Comparison of ENCODE assay signal across 19 mouse cellular contexts in the genomic region with DNA sequence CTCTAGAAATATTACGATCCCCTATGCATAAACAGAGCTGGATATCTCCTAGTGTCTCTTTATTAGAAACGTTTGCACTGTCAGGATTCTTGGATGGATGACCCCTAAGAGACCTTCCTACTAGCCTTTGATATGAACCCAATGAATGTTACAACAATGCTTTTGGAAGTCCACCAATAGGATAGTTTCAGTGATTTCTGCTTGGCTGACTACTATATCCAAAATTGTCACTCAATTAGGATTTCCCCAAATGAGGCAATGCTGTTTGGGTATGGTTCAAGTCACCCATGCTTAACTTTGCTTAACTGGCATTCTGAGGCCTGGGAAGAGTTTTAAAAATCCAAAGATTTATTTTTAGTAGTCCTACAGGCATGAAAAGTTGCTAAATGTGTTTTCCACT.
"Had no signal": no experiment of that assay in that cellular context is flagged by ENCODE, and none has a peak within 500 bp of the region (broad histone marks: within the 10 kb centered on the region; RNA-seq: fewer than 3 reads in every experiment).

No protein-coding gene starts in this region.

- H3K4me3 ChIP-seq: midbrain, embryonic 10.5 days; midbrain, embryonic 12.5 days; myocyte; neural tube, embryonic 13.5 days; neural tube, embryonic 15.5 days had no signal

- H3K27me3 ChIP-seq: midbrain, embryonic 12.5 days; neural tube, embryonic 13.5 days; neural tube, embryonic 15.5 days had no signal

- H3K36me3 ChIP-seq: midbrain, embryonic 10.5 days; midbrain, embryonic 12.5 days; neural tube, embryonic 13.5 days; neural tube, embryonic 15.5 days had no signal

- H3K9me3 ChIP-seq: midbrain, embryonic 10.5 days; midbrain, embryonic 12.5 days; neural tube, embryonic 13.5 days; neural tube, embryonic 15.5 days had no signal

- H3K27ac ChIP-seq: liver, embryonic 14.5 days; midbrain, embryonic 10.5 days; midbrain, embryonic 12.5 days; neural tube, embryonic 13.5 days; neural tube, embryonic 15.5 days had no signal

- ATAC-seq: midbrain, embryonic 16.5 days had no signal

- DNase-seq: lung, adult 18-20 months; lung, embryonic 14.5 days; lung, postnatal 10 days; lung, postnatal 4 days; midbrain, embryonic 14.5 days; right cerebral cortex, adult 18-20 months; right cerebral cortex, postnatal 25 days; right cerebral cortex, postnatal 4 days; spleen, adult 18-20 months; thymus, adult 18-20 months; thymus, postnatal 14 days; thymus, postnatal 36 days had no signal

- H3K4me1 ChIP-seq: midbrain, embryonic 10.5 days; midbrain, embryonic 12.5 days; neural tube, embryonic 13.5 days; neural tube, embryonic 15.5 days had no signal

- H3K9ac ChIP-seq: liver, embryonic 14.5 days; lung, embryonic 14.5 days; midbrain, embryonic 12.5 days; neural tube, embryonic 13.5 days; neural tube, embryonic 15.5 days had no signal

- H3K4me2 ChIP-seq: lung, embryonic 14.5 days; midbrain, embryonic 12.5 days; neural tube, embryonic 13.5 days; neural tube, embryonic 15.5 days had no signal
